Mouse (Mus musculus): Measurements from ENCODE around the gene Ndufc2. TPM values are rescaled to one million over a fixed set of nuclear protein-coding genes. Genes with fewer than 3 reads are reported as not detected.

Ndufc2 gene
- polyA plus RNA-seq (2012), result 14.7 and 15.6 TPM in 2 replicates

- peak within 1 kb of the TSS; percentile 63 for H3K4me3 ChIP-seq (replicated peaks)
- peaks cover 11% of the 10 kb centered on the region for H3K36me3 ChIP-seq (ENCODE audit: control insufficient read depth)
- H3K27me3 ChIP-seq (ENCODE audit: control insufficient read depth), result no peaks in the 10 kb centered on the region
- no peaks in the 10 kb centered on the region for H3K9me3 ChIP-seq (ENCODE audit: control insufficient read depth, low read length)
- TF ChIP-seq GATA1 (IDR thresholded peaks at IDR 0.05; ENCODE audit: low read length) (no peak), TAL1 (IDR thresholded peaks at IDR 0.05; ENCODE audit: low read length) (no peak)
- H3K4me1 ChIP-seq (ENCODE audit: control insufficient read depth), result peaks cover 32% of the 10 kb centered on the region
Observed at GRCm38 (mm10) chr7:97399960-97400715, at the start of gene Ndufc2. Gene Ndufc2 (plus strand): TSS chr7:97400003.

GRCm38 (mm10) chr7:97350891-97351290 lies 48.9 kb upstream of the Ndufc2 start:
- Histone ChIP-seq H3K27me3 (ENCODE audit: control insufficient read depth) (no peaks in the 10 kb centered on the region; the same call in 1 of the 2 replicates), H3K4me1 (ENCODE audit: control insufficient read depth) (no peaks in the 10 kb centered on the region), H3K9me3 (ENCODE audit: control insufficient read depth, low read length) (no peaks in the 10 kb centered on the region), H3K4me3 (replicated peaks) (no peak overlapping the region), H3K36me3 (ENCODE audit: control insufficient read depth) (no peaks in the 10 kb centered on the region)
- TF ChIP-seq GATA1 (IDR thresholded peaks at IDR 0.05; ENCODE audit: low read length) (no peak), TAL1 (IDR thresholded peaks at IDR 0.05; ENCODE audit: low read length) (no peak)

GRCm38 (mm10) chr7:97351792-97352513 lies 47.9 kb upstream of the Ndufc2 start:
- H3K9me3 ChIP-seq (ENCODE audit: control insufficient read depth, low read length), result no peaks in the 10 kb centered on the region
- H3K4me1 ChIP-seq (ENCODE audit: control insufficient read depth), result no peaks in the 10 kb centered on the region
- H3K36me3 ChIP-seq (ENCODE audit: control insufficient read depth), result no peaks in the 10 kb centered on the region
- TF ChIP-seq GATA1 (IDR thresholded peaks at IDR 0.05; ENCODE audit: low read length) (no peak), TAL1 (IDR thresholded peaks at IDR 0.05; ENCODE audit: low read length) (no peak)
- no peaks in the 10 kb centered on the region; the same call in 1 of the 2 replicates for H3K27me3 ChIP-seq (ENCODE audit: control insufficient read depth)
- H3K4me3 ChIP-seq (replicated peaks), result no peak overlapping the region

GRCm38 (mm10) chr7:97353356-97353755 lies 46.4 kb upstream of the Ndufc2 start:
- TF ChIP-seq GATA1 (IDR thresholded peaks at IDR 0.05; ENCODE audit: low read length) (no peak), TAL1 (IDR thresholded peaks at IDR 0.05; ENCODE audit: low read length) (no peak)
- Histone ChIP-seq H3K4me3 (replicated peaks) (no peak overlapping the region), H3K4me1 (ENCODE audit: control insufficient read depth) (no peaks in the 10 kb centered on the region), H3K27me3 (ENCODE audit: control insufficient read depth) (no peaks in the 10 kb centered on the region; the same call in 1 of the 2 replicates), H3K9me3 (ENCODE audit: control insufficient read depth, low read length) (no peaks in the 10 kb centered on the region), H3K36me3 (ENCODE audit: control insufficient read depth) (no peaks in the 10 kb centered on the region)

- TF ChIP-seq GATA1 (IDR thresholded peaks at IDR 0.05; ENCODE audit: low read length) (no peak), TAL1 (IDR thresholded peaks at IDR 0.05; ENCODE audit: low read length) (no peak)
- no peaks in the 10 kb centered on the region for H3K4me1 ChIP-seq (ENCODE audit: control insufficient read depth)
- H3K27me3 ChIP-seq (ENCODE audit: control insufficient read depth), result peaks cover 3% of the 10 kb centered on the region
- H3K9me3 ChIP-seq (ENCODE audit: control insufficient read depth, low read length), result no peaks in the 10 kb centered on the region
- no peak overlapping the region for H3K4me3 ChIP-seq (replicated peaks)
- no peaks in the 10 kb centered on the region for H3K36me3 ChIP-seq (ENCODE audit: control insufficient read depth)
Observed at GRCm38 (mm10) chr7:97355068-97355841, 44.5 kb upstream of the Ndufc2 start.

GRCm38 (mm10) chr7:97356253-97356652 lies 43.5 kb upstream of the Ndufc2 start:
- Histone ChIP-seq H3K4me1 (ENCODE audit: control insufficient read depth) (no peaks in the 10 kb centered on the region), H3K27me3 (ENCODE audit: control insufficient read depth) (peaks cover 9% of the 10 kb centered on the region), H3K4me3 (replicated peaks) (no peak overlapping the region), H3K36me3 (ENCODE audit: control insufficient read depth) (no peaks in the 10 kb centered on the region), H3K9me3 (ENCODE audit: control insufficient read depth, low read length) (no peaks in the 10 kb centered on the region)
- TF ChIP-seq TAL1 (IDR thresholded peaks at IDR 0.05; ENCODE audit: low read length) (no peak), GATA1 (IDR thresholded peaks at IDR 0.05; ENCODE audit: low read length) (no peak)

GRCm38 (mm10) chr7:97356875-97357276 lies 42.9 kb upstream of the Ndufc2 start:
- TF ChIP-seq TAL1 (IDR thresholded peaks at IDR 0.05; ENCODE audit: low read length) (no peak), GATA1 (IDR thresholded peaks at IDR 0.05; ENCODE audit: low read length) (no peak)
- H3K4me3 ChIP-seq (replicated peaks), result no peak overlapping the region
- no peaks in the 10 kb centered on the region for H3K4me1 ChIP-seq (ENCODE audit: control insufficient read depth)
- H3K36me3 ChIP-seq (ENCODE audit: control insufficient read depth), result no peaks in the 10 kb centered on the region
- H3K27me3 ChIP-seq (ENCODE audit: control insufficient read depth), result peaks cover 13% of the 10 kb centered on the region
- 0 out of 2 replicates have a peak, but pooled peaks cover 2% of the 10 kb centered on the region for H3K9me3 ChIP-seq (ENCODE audit: control insufficient read depth, low read length)

GRCm38 (mm10) chr7:97357840-97358239 lies 42.0 kb upstream of the Ndufc2 start:
- H3K27me3 ChIP-seq (ENCODE audit: control insufficient read depth), result peaks cover 22% of the 10 kb centered on the region
- H3K4me1 ChIP-seq (ENCODE audit: control insufficient read depth), result peaks cover 2% of the 10 kb centered on the region; the same call in 1 of the 2 replicates
- no peaks in the 10 kb centered on the region for H3K36me3 ChIP-seq (ENCODE audit: control insufficient read depth)
- H3K4me3 ChIP-seq (replicated peaks), result no peak overlapping the region
- TF ChIP-seq TAL1 (IDR thresholded peaks at IDR 0.05; ENCODE audit: low read length) (no peak), GATA1 (IDR thresholded peaks at IDR 0.05; ENCODE audit: low read length) (no peak)
- 0 out of 2 replicates have a peak, but pooled peaks cover 2% of the 10 kb centered on the region for H3K9me3 ChIP-seq (ENCODE audit: control insufficient read depth, low read length)
